In genomic region chrX:20587968-20588367, GRCm38 (mm10) we compare ENCODE assay signal across 10 mouse cellular contexts. TPM values are rescaled to one million over a fixed set of nuclear protein-coding genes. Genes with fewer than 3 reads are reported as not detected.
DNase-seq lines count a peak whose midpoint lies in the region; ATAC-seq lines count a peak whose summit lies in the region.
"Had no signal": no experiment of that assay in that cellular context is flagged by ENCODE, and none has a peak within 500 bp of the region (broad histone marks: within the 10 kb centered on the region; RNA-seq: fewer than 3 reads in every experiment).

No protein-coding gene starts in this region.

- H3K4me3 ChIP-seq in heart, embryonic 12.5 days = no peak overlapping the region
- H3K4me3 ChIP-seq: neural tube, embryonic 15.5 days had no signal

- H3K27ac ChIP-seq in heart, embryonic 12.5 days (ENCODE audit: poor library complexity, severe bottlenecking) = no peak overlapping the region
- H3K27ac ChIP-seq: neural tube, embryonic 15.5 days had no signal

- H3K9me3 ChIP-seq in heart, embryonic 12.5 days (replicated peaks) = no peaks in the 10 kb centered on the region
- H3K9me3 ChIP-seq: G1E; neural tube, embryonic 15.5 days had no signal

- no peak overlapping the region for H3K4me2 ChIP-seq in heart, embryonic 12.5 days
- H3K4me2 ChIP-seq: neural tube, embryonic 15.5 days had no signal

- DNase-seq in embryo, embryonic 11 days = peak; percentile 7
- no peak for DNase-seq in embryo, embryonic 10 days (ENCODE audit: low spot score)
- DNase-seq in layer of hippocampus, adult 11-12 months (ENCODE audit: low spot score) = peak; percentile 2
- no peak for DNase-seq in layer of hippocampus, adult 9-10 months (ENCODE audit: low spot score)
- DNase-seq in thymus, postnatal 14 days = peak; percentile 3
- no peak for DNase-seq in thymus, postnatal 25 days
- DNase-seq in urinary bladder, postnatal 4 days (ENCODE audit: low spot score in 2 of 2) = no peak

- H3K4me1 ChIP-seq in heart, embryonic 12.5 days (replicated peaks) = no peaks in the 10 kb centered on the region
- H3K4me1 ChIP-seq: neural tube, embryonic 15.5 days had no signal

- no peak overlapping the region for H3K9ac ChIP-seq in heart, embryonic 12.5 days
- H3K9ac ChIP-seq: neural tube, embryonic 15.5 days had no signal

- no peaks in the 10 kb centered on the region for H3K36me3 ChIP-seq in heart, embryonic 12.5 days
- H3K36me3 ChIP-seq: G1E; neural tube, embryonic 15.5 days had no signal

- 17% methylated on average over 4 of the region's 4 CpGs for WGBS in heart, embryonic 12.5 days

- ATAC-seq in heart, embryonic 12.5 days (ENCODE audit: insufficient number of reproducible peaks, low FRiP score) = no peak

- H3K27me3 ChIP-seq in heart, embryonic 12.5 days (replicated peaks) = no peaks in the 10 kb centered on the region
- H3K27me3 ChIP-seq: neural tube, embryonic 15.5 days had no signal

RNA-seq across cellular contexts. Expression of gene Rbm10, which starts 29.3 kb away (rescaled TPM):
- 44.1 and 44.5 TPM in 2 replicates for polyA plus RNA-seq in heart, embryonic 12.5 days (2016; fragmentation: Nextera tagmentation; extraction: Ambion mirVana)

RNA-seq across cellular contexts. Expression of gene Ndufb11, which starts 29.5 kb away (rescaled TPM):
- 335 and 344 TPM in 2 replicates for polyA plus RNA-seq in heart, embryonic 12.5 days (2016; fragmentation: Nextera tagmentation; extraction: Ambion mirVana)

RNA-seq across cellular contexts. Expression of gene Rgn, which starts 38.4 kb away (rescaled TPM):
- 0.54 and 1.6 TPM in 2 replicates for polyA plus RNA-seq in heart, embryonic 12.5 days (2016; fragmentation: Nextera tagmentation; extraction: Ambion mirVana)
- polyA plus RNA-seq: G1E had no signal

Comparison
In these comparisons a context has a peak if more than half of its experiments do, and no peak if none do; other contexts are left out.
1. DNase-seq: peak in embryo, embryonic 11 days (single experiment), layer of hippocampus, adult 11-12 months (single experiment) and thymus, postnatal 14 days (single experiment); none in embryo, embryonic 10 days (single experiment), layer of hippocampus, adult 9-10 months (single experiment), thymus, postnatal 25 days (single experiment) and urinary bladder, postnatal 4 days (0 of 2).